Mouse (Mus musculus) c-Kit-positive CD71-negative TER-119-negative erythroid progenitor cells, embryonic 14.5 days (primary cell): Measurements from ENCODE around the gene Tent5b.

ENCODE experiments used
- DNase-seq: peaks from one replicate; pipeline ENCODE4 v3.0.0-alpha.2; 2013; ENCODE audit warnings: low read depth

Tent5b gene

DNA sequence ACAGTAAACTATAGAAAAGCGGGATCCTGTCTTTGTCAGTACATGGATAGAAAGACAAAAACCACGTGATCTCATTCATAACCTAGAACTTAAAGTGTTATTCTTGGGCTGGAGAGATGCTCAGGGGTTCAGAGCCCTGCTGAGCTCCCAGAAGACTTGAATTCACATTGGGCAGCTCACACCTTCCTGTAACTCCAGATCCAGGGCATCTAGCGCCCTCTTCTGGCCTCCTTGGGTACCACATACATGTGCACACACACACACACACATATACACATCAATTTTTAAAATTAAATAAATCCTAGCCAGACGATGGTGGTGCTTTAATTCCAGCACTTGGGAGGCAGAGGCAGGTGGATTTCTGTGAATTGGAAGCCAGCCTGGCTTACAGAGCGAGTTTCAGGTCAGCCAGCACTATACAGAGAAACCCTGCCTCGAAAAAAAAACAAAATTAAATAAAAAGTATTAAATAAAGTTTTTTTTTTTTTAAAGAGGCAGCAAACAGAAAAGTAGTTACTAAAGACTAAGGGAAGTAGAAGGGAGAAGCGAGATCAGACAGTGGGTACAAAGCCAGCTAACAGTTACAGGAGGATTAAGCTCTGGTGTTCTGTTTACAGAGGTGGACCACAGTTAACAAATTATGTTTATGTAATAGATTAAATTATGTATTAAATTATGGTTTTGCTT, 8.7 kb upstream of the Tent5b start:
- DNase-seq = no peak

DNA sequence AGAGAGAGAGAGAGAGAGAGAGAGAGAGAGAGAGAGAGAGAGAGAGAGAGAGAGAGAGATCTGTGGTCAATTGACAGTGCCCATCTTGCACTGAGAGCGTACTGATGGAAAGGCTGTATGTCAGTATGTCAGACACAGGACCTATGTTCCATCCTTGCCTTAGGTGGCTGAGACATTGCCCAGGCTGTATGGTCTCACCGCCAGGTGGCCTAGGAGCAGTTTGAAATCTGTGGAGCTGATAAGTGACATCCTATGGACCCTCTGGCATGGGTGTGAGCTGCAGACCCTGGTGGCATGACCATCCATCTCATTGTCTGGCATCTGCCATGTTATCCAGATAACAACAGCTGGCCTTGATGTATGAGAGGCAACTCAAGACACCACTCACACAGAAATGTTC, 6.1 kb upstream of the Tent5b start:
- DNase-seq = no peak

DNA sequence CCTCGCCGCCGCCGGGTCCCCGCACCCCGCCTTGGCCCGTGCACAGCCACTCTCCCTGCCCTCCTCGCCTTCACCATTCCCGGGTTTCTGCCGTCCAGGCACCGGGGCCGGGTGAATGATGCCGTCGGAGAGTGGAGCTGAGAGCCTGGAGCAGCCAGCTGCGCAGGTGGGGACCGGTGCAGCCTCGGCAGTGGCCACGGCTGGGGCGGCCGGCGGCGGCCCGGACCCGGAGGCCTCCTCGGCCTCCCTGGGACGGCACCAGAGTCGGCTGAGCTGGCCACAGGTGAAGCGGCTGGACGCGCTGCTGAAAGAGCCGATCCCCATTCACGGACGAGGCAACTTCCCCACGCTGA, 229 bp downstream of the Tent5b start:
- DNase-seq = no peak

DNA sequence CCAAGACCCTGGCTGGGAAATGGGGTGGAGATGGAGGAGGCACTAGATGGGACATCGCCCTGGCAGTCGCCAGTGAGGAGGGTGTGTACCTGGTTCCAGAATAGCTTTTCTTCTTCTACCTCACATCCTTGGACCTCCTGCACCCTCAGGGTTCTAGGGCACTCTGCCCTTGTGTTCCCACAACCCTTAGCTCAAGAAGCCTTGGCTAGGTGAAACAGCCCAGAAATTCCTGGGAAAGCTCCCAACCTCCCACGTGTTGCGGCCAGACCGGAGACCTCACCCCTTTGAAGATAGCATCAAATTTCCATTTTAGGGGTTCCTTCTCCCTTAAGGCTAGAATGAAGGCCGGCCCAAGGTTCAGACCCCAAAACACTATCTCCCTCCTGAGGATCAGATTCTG, 822 bp downstream of the Tent5b start:
- DNase-seq = no peak

DNA sequence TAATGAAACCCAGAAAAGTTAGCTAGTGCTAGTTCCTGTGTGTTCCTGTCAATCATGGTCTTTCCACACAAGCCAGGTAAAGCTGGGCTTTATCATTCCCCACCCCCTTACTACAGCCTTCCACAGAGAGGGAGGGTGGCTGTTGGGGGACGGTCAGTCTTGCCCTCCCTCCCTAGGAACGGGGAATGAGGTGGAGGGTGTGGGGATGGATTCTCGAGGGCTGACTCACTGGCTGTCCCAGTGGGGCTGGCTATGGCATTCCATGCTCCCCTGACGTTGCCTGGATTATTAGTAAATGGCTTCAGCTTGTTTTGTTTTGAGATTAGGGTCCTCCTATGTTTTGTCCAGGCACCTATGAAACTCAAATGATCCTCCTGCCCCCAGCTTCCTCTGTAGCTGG, 1.6 kb downstream of the Tent5b start:
- DNase-seq = no peak

DNA sequence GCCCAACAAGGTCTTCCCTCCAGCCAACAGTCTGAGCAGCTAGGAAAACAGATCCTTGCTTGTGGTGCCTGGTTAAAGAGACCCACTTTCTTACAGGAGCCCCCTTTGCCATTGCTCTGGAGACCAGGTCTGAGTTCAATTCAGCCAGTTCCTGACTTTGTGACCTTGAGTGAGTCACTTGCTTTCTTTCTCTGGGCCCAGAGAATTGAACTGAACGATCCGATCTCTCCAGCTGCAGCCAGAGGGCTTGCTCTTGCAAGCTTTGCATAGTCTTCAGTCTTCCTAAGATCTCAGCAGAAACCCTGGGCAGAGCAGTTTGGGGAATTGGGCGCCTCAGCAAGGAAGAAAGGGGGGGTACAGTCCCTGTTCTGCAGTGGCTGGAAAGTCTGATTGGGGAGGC, 2.5 kb downstream of the Tent5b start:
- no peak for DNase-seq

DNA sequence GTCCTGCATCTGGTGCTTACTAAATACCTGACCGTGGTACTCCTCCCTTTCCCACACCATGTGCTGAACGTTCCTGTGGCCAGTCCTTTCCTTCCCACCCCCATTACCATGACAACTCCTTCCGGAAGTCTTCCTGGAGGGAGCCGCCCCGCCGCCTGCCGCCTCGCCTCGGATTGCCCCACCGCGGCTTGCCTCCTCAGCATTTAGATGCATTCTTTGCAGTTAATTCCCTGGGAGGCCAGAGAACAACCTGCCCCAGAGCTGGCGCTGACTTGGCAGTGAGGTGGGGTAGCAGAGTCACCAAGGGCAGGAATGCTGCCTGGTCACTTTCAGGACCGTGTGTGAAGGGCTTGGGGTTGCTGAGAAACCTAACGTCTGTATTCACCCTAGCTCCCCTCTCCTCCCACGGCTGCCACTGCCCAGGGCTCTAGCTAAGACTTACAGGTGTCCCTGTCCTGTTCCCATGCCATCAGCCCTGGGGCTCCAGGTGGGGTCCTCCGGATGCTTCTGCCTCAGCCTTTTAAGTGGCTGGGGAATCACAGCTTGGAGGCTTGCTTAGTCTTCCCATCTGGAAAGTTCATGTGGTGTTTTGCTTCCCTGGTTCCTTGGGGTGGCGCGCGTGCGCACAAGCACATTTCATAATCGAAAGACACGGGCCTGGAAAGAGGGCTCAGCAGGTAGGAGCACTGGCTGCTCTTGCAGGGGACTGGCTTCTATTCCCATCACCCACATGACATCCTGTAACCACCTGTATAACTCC, 4.5 kb downstream of the Tent5b start:
- no peak for DNase-seq

DNA sequence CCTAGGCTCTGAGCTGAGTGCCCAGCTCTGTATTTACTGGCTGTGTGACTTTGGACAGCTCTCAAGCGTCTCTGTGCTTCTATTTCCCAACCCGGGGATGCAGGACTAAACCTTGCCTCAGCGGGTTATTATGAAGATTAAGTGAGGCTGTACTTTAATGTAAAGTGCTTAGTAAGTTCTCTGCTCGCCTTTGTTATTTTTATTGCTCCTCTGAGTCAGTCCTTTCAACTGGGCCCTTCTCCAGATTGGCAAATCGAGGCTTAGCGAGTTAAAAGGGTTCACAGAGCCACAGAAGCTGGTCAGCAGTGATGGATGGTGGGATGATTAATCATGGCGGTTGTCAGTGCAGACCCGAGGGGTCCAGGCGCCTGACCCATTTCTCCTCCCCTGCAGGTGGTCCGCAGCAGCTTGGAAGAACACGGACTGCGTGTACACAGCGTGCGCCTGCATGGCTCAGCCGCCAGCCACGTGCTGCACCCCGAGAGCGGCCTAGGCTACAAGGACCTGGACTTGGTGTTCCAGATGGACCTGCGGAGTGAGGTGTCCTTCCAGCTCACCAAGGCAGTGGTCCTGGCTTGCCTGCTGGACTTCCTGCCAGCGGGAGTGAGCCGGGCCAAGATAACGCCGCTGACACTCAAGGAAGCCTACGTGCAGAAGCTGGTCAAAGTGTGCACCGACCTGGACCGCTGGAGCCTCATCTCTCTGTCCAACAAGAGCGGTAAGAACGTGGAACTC, 5.9 kb downstream of the Tent5b start:
- DNase-seq = no peak

DNA sequence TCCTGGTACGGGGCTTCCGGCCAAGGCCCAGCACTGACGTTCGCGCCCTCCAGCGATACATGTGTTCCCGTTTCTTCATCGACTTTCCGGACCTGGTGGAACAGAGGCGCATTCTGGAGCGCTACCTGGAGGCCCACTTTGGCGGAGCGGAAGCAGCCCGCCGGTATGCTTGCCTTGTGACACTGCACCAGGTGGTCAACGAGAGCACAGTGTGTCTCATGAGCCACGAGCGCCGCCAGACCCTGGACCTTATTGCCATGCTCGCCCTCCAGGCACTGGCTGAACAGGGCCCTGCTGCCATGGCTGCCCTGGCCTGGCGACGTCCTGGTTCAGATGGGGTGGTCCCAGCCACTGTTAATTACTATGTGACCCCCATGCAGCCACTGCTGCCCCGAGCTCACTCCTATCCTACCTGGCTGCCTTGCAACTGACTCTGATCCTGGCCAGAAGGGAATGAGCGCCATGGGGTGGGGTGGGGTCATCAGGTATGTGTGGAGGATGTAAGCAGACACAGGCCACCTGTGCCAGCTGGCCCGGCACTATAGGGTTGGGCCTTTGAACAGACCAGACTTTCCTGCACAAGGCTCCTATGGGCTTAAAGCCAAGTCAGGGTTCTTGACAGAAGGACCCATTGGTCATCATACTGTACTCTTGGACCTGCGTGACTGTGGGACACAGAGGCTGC, 6.9 kb downstream of the Tent5b start:
- DNase-seq = no peak

DNA sequence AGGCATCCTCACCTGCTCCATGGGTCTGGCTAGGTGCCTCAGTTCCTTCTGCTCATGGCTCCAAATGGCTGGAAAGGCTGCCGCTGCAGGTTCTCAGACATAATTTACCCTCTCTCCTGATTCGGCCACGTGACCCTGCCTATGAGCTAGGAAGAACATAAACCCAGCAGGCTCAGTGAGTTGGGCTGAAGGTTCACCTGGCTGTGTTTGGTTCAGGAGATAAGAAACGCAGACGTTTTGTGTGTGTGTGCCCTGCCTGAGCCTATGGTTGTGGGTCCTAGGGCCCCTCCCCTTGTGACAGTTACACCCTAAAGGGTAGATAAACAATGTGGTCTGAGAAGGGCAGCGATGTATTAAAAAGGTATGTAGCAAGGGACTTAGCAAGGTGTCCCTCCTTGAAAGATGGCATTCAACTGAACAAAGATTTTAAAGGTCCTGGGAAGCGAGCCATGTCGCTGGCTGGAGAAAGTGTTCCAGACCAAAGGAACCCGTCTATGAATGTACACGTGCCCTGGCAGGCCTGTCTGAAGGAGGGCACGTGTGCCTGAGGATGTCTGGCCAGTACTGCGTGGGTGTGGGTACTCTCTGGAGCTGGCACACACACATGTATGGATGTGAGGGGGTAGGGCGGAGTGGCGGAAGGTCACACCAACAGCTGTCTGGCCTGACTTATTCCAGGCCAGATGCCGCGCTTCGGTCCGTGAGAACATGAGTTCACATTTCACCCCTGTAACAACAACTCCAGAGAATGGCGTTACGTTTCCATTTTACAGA, 8.9 kb downstream of the Tent5b start:
- no peak for DNase-seq

DNA sequence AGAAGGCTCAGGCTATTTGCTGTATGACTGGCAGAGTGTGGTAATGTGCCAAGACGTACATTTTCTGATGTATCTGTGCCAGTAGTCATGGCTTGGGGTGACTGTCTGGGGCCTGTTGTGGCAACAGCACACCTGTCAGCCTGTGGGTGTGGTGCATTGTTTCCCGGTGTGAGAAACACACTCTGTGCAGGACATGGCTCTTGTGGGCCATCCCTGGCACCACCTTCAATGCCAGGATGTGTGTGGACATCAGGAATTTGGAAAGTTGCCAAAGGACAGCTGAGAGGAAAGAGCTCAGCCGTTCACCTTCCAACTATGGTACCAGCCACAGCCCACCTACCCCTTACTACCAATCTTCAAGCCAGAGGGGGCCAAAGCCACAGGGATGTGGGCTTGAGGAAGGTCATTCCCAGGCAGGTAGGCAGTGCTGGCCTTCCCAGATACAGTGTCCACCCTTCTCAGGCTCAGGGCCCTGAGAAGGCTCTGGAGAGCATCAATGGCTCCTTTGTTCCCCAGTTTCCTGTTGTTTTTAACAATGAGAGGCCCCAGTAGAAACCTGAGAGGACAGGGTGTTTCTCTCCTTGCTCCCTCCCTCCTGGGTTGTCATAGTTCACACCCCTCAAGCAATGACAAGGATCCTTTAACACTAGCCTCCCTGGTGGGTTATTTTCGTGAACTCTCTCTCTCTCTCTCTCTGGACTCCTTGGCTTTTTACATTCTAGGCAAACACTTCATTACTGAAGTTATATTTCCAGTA, 9.7 kb downstream of the Tent5b start:
- DNase-seq = no peak

DNA sequence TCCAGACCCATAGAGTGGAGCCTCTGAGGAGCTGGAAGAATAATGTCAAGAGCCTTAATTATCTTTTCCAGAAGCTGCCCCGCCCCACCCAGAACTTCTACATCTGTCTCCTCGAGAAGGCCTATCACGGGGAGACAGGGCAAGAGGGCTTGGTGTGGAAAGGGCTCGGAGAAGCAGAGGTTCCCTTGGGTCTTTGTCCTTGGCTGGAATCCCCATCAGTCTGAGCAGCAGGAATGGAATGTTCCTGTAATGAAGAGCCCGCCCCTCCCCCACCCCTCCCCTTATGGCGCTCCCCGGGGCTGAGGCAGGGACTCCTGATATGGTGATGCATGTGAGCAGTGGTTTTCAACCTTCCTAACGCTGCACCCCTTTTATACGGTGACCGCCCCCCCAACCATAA, 11.9 kb downstream of the Tent5b start:
- DNase-seq = no peak

DNA sequence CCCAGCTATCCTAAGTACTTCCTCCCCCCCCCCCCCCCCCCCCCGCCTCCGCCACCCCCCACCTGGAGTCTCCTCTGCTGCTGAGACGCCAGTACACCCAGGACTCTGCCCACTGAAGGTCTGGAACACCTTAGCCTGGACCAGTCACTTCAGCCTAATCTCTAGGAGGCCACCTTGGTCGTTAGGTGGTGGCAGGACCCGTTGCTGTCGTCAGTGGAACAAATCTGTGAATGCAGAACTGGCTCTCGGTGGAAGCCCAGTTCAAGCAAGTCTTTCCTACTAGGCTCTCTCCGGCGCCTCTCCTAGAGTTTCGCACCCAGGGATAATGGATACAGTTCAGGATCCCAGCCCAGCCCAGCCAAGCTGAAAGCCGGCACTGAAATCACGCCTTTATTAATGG, 14.0 kb downstream of the Tent5b start:
- DNase-seq = no peak

DNA sequence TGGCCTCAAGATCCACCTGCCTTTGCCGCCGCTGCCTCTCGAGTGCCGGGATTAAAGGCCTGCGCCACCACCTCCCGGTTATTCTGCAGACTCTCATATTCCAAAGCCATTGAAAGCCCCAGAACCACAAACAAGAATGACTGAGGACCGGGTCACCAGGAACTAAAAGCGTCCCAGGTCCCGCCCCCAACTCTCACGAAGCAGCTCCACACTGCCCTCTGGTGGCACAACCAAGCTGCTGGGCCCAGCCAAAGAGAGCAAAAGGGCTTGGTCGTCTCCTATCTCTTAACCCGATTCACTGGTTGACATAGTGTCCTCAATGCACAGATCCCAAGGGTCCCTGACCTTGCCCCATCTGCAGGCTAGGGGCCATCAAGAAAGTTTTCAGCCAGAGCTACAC, 14.5 kb downstream of the Tent5b start:
- peak; percentile 90 for DNase-seq

DNA sequence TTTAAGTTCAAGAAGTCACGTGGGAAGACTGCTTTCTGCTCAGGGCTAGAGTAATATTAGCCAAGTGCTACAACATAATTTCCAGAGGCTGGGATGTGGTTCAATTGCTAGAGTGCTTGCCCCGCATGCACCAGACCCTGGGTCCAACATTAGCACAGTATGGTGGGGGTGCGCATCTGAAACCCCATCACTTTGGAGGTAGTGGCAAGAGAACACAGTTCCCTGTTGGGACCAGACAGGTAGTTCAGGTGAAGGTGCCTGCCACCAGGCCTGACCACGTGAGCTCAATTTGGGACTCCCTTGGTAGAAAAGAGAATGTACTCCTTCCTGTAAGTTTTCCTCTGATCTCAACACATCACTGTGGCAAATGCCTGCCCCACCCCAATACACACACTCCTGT, 14.9 kb downstream of the Tent5b start:
- no peak for DNase-seq

DNA sequence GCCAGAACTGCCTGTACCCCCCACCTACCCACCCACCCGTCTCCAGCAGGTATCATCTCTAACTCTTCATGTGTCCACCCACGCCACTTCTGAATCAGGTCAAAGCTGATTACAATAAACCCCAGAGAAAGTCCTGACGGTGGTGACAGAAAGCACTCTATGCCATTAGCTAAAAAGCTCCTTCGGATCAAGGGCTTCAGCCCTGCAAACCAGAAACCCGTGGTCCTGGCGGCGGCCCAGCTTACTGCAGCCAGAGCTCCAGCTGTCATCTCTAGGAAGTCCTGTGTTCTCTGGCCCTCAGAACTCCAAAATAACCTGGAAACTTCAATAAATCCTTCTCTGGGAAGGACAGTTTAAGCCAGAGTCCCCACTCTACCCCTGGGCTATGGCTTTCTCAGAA, 15.8 kb downstream of the Tent5b start:
- no peak for DNase-seq

DNA sequence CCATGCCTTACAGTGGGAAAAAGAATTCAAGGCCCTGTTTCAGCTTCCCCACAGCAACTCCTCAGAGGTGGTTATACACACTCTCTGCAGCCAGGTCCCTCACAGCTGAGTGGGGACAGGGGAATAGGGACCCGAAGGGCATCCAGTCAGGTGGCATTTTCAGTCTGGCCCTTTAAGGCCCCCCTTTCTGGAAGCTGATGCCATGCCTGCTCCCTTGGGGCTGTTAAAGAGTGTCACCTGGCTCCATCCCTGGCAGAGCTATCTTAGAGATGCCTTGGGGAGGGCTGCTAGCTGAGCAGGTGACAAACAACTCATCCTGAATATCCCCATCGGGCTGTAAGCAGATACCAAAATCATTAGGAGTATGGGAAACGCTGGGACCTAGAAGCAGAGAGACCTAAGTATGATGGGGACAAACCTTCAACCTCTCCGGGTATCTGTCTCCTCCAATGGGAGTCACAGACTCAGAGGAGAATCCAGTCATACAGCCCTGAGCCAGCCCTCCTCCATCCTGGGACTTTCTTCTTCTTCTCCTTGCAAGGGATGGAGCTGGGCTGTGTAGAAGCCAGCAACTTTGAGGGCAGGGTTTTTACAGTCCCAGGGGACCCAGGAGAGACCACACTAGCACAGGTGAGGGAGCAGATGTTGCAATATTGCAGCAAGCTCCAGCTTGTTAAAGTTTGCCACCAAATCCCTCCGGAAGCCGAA, 17.0 kb downstream of the Tent5b start:
- DNase-seq = no peak

DNA sequence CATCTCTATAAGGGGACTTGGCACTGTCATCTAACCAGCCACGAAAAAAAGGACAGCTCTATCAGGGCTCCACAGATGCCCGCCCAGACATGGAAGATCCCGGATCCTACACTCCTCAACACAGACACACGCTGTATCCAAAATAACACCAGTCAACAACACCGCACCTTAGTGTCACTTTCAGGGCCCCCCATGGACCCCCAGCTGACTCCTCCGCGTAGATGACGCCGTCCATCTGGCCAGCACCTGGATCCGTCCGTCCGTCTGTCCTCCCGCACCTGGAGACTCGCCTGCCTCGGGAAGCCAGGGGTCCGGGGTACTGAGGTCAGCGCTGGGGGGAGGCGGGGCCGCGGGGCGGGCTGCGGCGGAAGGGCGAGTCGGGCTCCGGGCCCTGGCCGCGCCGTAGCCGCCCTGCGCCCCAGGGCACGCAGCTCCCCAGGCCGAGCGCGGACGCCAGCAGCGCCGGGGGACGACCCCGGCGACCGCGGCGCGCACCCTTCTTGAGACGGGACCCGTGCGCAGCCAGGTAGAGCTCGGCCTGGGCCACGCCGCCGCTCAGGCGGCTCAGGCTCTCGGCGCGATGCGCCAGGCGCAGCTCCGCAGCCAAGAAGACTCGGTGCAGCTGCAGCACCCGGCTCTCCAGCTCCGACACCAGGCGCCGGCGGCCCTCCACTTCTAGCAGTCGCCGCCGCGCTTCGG, 17.7 kb downstream of the Tent5b start:
- DNase-seq = no peak

DNA sequence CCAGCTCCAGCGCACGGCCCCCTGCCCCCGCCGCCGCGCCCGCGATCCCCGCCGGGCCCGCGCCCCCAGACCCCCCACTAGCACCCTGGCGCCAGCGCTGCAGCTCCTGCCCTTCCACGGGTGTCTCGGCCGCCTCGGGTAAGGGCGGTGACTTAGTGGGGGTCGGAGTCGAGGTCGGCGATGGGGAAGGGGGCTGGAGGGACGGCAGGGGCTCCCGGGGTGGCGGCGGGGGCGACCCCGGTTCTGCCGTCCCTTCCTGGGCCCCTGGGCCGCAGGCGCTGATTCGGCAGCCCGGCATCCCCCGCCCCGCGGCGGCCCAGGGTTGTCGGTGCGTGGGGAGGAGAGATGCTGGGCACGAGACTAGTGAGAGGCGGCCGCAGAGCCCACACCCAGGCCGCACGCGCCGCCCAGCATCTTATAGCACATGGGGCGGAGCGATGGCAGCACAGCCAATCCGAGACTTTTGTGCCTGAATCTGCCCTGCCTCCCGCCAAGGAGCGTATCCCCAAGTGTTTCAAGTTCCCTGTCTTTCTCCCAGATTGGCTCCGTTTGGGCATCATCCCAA, 18.3 kb downstream of the Tent5b start, which contains the start of gene Trnp1:
TSS of gene Trnp1 (minus strand) at position 391 of the 565 bp plus-strand sequence.
- DNase-seq = peak; percentile 45
